Mouse (Mus musculus): Measurements from ENCODE around the gene Sp3. TPM values are rescaled to one million over a fixed set of nuclear protein-coding genes. Genes with fewer than 3 reads are reported as not detected.
A peak's percentile ranks its signal among the peaks of the same experiment; 100 is the strongest.

Sp3 gene
- polyA plus RNA-seq, 1 experiment from 2014 or later = 41.3 TPM

GRCm38 (mm10) chr2:72979659-72980071, 581 bp downstream of the Sp3 start:
- TF ChIP-seq CTCF (IDR thresholded peaks at IDR 0.05; ENCODE audit: low read depth) = no peak
- H3K4me2 ChIP-seq (ENCODE audit: low read length) = peak overlapping the region; percentile 58
- WGBS = 3% methylated on average over 18 of the region's 54 CpGs
- H3K36me3 ChIP-seq (ENCODE audit: insufficient read depth, low read length) = no peaks in the 10 kb centered on the region
- ATAC-seq (replicated peaks; ENCODE audit: low FRiP score, low read depth) = peak; percentile 69
- H3K4me3 ChIP-seq (replicated peaks; ENCODE audit: low read depth, low read length) = peak overlapping the region; percentile 97
- no peaks in the 10 kb centered on the region for H3K27me3 ChIP-seq (ENCODE audit: insufficient read depth, low read length)
- H3K27ac ChIP-seq = peak overlapping the region; percentile 100
- H3K9me3 ChIP-seq (replicated peaks; ENCODE audit: low read length) = no peaks in the 10 kb centered on the region
- H3K4me1 ChIP-seq (replicated peaks; ENCODE audit: insufficient read depth, low read length) = 0 out of 2 replicates have a peak, but pooled peaks cover 3% of the 10 kb centered on the region
- peak; percentile 97 for DNase-seq (ENCODE audit: low spot score)
- H3K9ac ChIP-seq (ENCODE audit: low read depth, low read length) = peak overlapping the region; percentile 99

- H3K9me3 ChIP-seq (replicated peaks; ENCODE audit: low read length) = no peaks in the 10 kb centered on the region
- H3K36me3 ChIP-seq (ENCODE audit: insufficient read depth, low read length) = no peaks in the 10 kb centered on the region
- H3K27ac ChIP-seq = peak overlapping the region; percentile 100
- H3K4me2 ChIP-seq (ENCODE audit: low read length) = peak overlapping the region; percentile 58
- H3K27me3 ChIP-seq (ENCODE audit: insufficient read depth, low read length) = no peaks in the 10 kb centered on the region
- 0 out of 2 replicates have a peak, but pooled peaks cover 3% of the 10 kb centered on the region for H3K4me1 ChIP-seq (replicated peaks; ENCODE audit: insufficient read depth, low read length)
- H3K4me3 ChIP-seq (replicated peaks; ENCODE audit: low read depth, low read length) = peak overlapping the region; percentile 97
- WGBS = 3% methylated on average over 64 of the region's 107 CpGs
- peak overlapping the region; percentile 99 for H3K9ac ChIP-seq (ENCODE audit: low read depth, low read length)
- ATAC-seq (replicated peaks; ENCODE audit: low FRiP score, low read depth) = peak; percentile 83
- no peak for TF ChIP-seq CTCF (IDR thresholded peaks at IDR 0.05; ENCODE audit: low read depth)
- peak; percentile 92 for DNase-seq (ENCODE audit: low spot score)
These were observed 1.2 kb downstream of the Sp3 start for GRCm38 (mm10) chr2:72978901-72979658.

GRCm38 (mm10) chr2:72978473-72978872, 1.8 kb downstream of the Sp3 start:
- Histone ChIP-seq H3K4me2 (ENCODE audit: low read length) (peak overlapping the region; percentile 58), H3K36me3 (ENCODE audit: insufficient read depth, low read length) (no peaks in the 10 kb centered on the region; the same call in 1 of the 2 replicates), H3K9ac (ENCODE audit: low read depth, low read length) (peak overlapping the region; percentile 99), H3K27ac (peak overlapping the region; percentile 100), H3K9me3 (replicated peaks; ENCODE audit: low read length) (no peaks in the 10 kb centered on the region), H3K4me3 (replicated peaks; ENCODE audit: low read depth, low read length) (peak overlapping the region; percentile 97), H3K27me3 (ENCODE audit: insufficient read depth, low read length) (no peaks in the 10 kb centered on the region), H3K4me1 (replicated peaks; ENCODE audit: insufficient read depth, low read length) (0 out of 2 replicates have a peak, but pooled peaks cover 3% of the 10 kb centered on the region)
- peak; percentile 94 for DNase-seq (ENCODE audit: low spot score)
- WGBS = under 1% methylated on average over 38 of the region's 38 CpGs
- peak; percentile 19 for ATAC-seq (replicated peaks; ENCODE audit: low FRiP score, low read depth)
- peak; percentile 54 for TF ChIP-seq CTCF (IDR thresholded peaks at IDR 0.05; ENCODE audit: low read depth)

- ATAC-seq (replicated peaks; ENCODE audit: low FRiP score, low read depth) = no peak
- DNase-seq (ENCODE audit: low spot score) = peak; percentile 26
- no peaks in the 10 kb centered on the region for H3K9me3 ChIP-seq (replicated peaks; ENCODE audit: low read length)
- H3K4me1 ChIP-seq (replicated peaks; ENCODE audit: insufficient read depth, low read length) = 0 out of 2 replicates have a peak, but pooled peaks cover 3% of the 10 kb centered on the region
- H3K9ac ChIP-seq (ENCODE audit: low read depth, low read length) = no peak overlapping the region
- no peaks in the 10 kb centered on the region; the same call in 1 of the 2 replicates for H3K36me3 ChIP-seq (ENCODE audit: insufficient read depth, low read length)
- H3K27ac ChIP-seq = no peak overlapping the region
- H3K4me2 ChIP-seq (ENCODE audit: low read length) = peak overlapping the region; percentile 43
- H3K27me3 ChIP-seq (ENCODE audit: insufficient read depth, low read length) = no peaks in the 10 kb centered on the region
- 60% methylated on average over 1 of the region's 1 CpGs for whole genome bisulfite sequencing
- H3K4me3 ChIP-seq (replicated peaks; ENCODE audit: low read depth, low read length) = peak overlapping the region; percentile 9; the same call in 1 of the 2 replicates
- no peak for TF ChIP-seq CTCF (IDR thresholded peaks at IDR 0.05; ENCODE audit: low read depth)
These were observed 3.0 kb downstream of the Sp3 start for GRCm38 (mm10) chr2:72977272-72977671.

- ATAC-seq (replicated peaks; ENCODE audit: low FRiP score, low read depth) = no peak
- no peak overlapping the region for H3K4me2 ChIP-seq (ENCODE audit: low read length)
These were observed 4.2 kb downstream of the Sp3 start for GRCm38 (mm10) chr2:72976036-72976435.

GRCm38 (mm10) chr2:72970831-72971230, 9.4 kb downstream of the Sp3 start:
- no peak overlapping the region for H3K27ac ChIP-seq
- no peak overlapping the region for H3K9ac ChIP-seq (ENCODE audit: low read depth, low read length)
- no peaks in the 10 kb centered on the region for H3K4me1 ChIP-seq (replicated peaks; ENCODE audit: insufficient read depth, low read length)
- no peak for ATAC-seq (replicated peaks; ENCODE audit: low FRiP score, low read depth)
- H3K4me3 ChIP-seq (replicated peaks; ENCODE audit: low read depth, low read length) = no peak overlapping the region
- DNase-seq (ENCODE audit: low spot score) = no peak
- no peak overlapping the region for H3K4me2 ChIP-seq (ENCODE audit: low read length)
- WGBS = 89% methylated on average over 6 of the region's 6 CpGs
- TF ChIP-seq CTCF (IDR thresholded peaks at IDR 0.05; ENCODE audit: low read depth) = no peak
- peaks cover 15% of the 10 kb centered on the region for H3K36me3 ChIP-seq (ENCODE audit: insufficient read depth, low read length)
- H3K9me3 ChIP-seq (replicated peaks; ENCODE audit: low read length) = no peaks in the 10 kb centered on the region
- H3K27me3 ChIP-seq (ENCODE audit: insufficient read depth, low read length) = no peaks in the 10 kb centered on the region

More at GRCm38 (mm10) chr2:72976036-72976435, 4.2 kb downstream of the Sp3 start:
- TF ChIP-seq CTCF (IDR thresholded peaks at IDR 0.05; ENCODE audit: low read depth) = no peak
- H3K4me1 ChIP-seq (replicated peaks; ENCODE audit: insufficient read depth, low read length) = 0 out of 2 replicates have a peak, but pooled peaks cover 3% of the 10 kb centered on the region
- H3K27ac ChIP-seq = no peak overlapping the region
- H3K9ac ChIP-seq (ENCODE audit: low read depth, low read length) = no peak overlapping the region
- H3K36me3 ChIP-seq (ENCODE audit: insufficient read depth, low read length) = peaks cover 4% of the 10 kb centered on the region; the same call in 1 of the 2 replicates
- no peaks in the 10 kb centered on the region for H3K27me3 ChIP-seq (ENCODE audit: insufficient read depth, low read length)
- DNase-seq (ENCODE audit: low spot score) = no peak
- H3K9me3 ChIP-seq (replicated peaks; ENCODE audit: low read length) = no peaks in the 10 kb centered on the region
- H3K4me3 ChIP-seq (replicated peaks; ENCODE audit: low read depth, low read length) = no peak overlapping the region

Data from kidney, postnatal 0 days (tissue).